Mouse (Mus musculus): ENCODE results near the gene Ston2.

Gene Ston2

DNA sequence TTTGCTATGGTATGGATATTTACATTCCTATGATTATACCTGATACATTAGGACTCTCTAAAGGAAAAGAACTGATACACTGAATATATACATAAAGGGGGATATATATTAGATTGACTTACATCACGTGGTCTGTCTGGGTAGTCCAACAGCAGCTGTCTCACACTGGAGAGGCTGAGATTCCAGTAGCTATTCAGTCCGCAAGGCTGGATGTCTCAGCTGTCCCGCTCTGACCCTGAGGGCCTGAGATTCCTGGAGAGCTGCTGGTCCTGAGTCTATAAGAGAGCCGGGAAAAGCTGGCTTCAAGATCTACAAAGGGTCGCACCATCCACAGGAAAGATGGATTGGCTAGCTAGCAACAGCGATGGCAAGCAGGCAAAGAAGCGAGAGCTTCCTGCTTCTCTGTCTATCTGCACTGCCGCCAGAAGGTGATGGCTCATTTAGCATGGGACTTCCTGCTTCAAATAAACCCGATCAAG lies at the start of gene Ston2:
Gene Ston2 (minus strand): TSS at position 429 of the 479 bp plus-strand sequence.
- DNase-seq (ENCODE audit: low read depth) = no peak

DNA sequence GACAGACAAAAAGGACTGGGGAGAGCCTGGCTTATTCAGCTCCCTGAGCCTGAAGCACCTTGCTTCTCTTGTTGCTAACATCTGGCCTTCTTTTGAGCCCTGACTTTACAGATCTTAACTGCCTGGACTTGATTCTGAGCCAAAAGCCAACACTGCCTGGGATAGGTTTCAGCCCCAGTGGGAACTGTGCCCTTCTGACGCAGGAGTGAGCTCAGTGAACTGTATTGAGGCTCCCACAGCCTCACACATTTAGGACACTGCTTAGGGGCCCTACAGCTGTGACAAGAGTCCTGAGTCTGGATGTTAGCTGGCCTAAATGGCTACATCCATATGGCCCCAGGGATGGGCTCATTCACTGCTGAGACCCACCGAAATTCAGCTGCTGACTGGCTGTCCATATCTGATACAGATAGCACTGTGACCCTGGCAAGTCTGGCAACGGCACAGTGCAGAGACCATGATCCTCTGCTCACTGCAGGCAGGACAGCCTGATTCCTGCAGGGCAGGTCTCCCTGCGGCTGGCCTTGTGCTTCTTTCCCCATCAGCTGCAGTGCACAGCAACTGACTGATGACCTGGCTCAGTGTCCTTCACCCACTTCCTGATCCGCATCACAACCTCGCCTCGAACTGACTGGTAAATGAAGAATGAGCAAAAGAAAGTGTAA lies 49.3 kb upstream of the Ston2 start:
- DNase-seq (ENCODE audit: low read depth) = no peak

DNA sequence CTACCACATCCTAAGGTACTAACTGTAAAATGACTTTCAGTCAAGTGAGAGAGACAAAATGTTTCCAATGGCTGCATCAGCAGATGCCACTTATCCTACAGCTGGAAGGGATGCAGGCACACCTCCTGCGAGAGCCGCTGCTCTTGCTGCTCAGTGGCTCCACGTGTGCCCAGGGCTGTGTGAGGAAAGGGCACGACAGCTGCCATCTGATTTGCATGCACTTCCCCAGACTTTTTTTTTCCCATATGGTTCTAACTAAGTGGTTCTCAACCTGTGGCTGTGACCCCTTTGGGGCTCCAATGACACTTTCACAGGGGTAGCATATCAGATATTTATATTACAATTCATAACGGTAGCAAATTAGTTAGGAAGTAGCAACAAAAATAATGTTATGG lies 45.7 kb upstream of the Ston2 start:
- DNase-seq (ENCODE audit: low read depth) = no peak

GRCm38 (mm10) chr12:91833237-91833938 lies 45.2 kb upstream of the Ston2 start:
- DNase-seq (ENCODE audit: low read depth) = no peak

GRCm38 (mm10) chr12:91831410-91831809 lies 43.2 kb upstream of the Ston2 start:
- no peak for DNase-seq (ENCODE audit: low read depth)

GRCm38 (mm10) chr12:91820461-91820860 lies 32.3 kb upstream of the Ston2 start:
- no peak for DNase-seq (ENCODE audit: low read depth)

GRCm38 (mm10) chr12:91818726-91819125 lies 30.5 kb upstream of the Ston2 start:
- DNase-seq (ENCODE audit: low read depth) = no peak

DNA sequence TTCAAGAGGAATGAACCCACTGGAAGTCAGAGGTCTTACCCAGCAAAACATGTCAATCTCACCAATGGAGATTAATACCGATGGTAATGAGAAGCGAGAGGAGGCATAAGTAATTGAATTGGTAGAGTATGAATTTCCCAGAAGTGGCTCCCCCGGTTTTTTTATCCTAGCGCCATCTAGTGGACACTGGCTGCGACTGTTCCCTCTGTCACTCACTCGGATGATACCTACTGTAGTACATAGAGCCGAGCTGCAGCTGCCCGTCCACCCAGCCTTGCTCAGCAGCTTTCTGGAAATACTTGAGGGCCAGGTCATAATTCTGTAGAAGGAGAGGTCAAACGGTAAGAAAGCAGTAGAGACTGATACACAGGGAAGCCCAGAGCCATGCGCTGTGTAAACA lies 27.8 kb upstream of the Ston2 start:
- DNase-seq (ENCODE audit: low read depth) = peak; percentile 51

DNA sequence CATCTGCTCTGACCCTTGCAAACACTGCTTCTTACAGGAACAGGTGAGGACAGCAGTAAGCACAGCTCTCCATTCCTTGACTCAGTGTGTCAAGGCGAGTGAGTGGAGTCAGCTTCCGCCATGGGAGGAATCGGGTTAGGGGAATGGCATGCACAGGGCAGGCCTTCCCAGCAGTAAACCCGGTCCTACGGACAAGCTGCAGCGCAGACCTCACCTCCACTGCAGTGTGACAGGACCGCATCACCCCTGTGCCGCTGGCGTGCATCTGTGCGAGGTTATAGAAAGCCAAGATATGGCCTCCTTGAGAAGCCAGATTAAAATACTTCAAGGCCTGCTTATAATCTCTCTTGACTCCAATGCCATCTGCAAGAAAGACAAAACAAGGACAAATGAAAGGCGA lies 27.4 kb upstream of the Ston2 start:
- DNase-seq (ENCODE audit: low read depth) = no peak

DNA sequence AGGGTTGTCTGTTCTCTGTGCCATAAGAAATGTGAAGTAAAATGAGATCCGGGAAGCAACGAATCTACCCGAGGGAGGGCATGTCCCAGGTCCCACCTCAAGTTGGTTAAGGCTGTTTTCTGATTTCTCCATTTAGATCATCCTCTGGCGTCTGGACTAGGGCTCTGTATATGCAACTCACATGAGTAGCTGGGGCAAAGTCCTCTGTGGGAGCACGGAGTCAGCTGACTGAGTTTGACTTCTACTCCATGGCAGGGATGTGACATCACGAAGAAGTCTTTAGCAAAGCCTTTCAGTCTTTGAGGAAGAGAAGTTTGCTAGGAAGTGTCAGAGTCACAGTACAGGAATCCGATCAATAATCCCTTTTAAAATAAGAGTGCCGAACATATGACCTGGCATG lies 20.7 kb upstream of the Ston2 start:
- no peak for DNase-seq (ENCODE audit: low read depth)

DNA sequence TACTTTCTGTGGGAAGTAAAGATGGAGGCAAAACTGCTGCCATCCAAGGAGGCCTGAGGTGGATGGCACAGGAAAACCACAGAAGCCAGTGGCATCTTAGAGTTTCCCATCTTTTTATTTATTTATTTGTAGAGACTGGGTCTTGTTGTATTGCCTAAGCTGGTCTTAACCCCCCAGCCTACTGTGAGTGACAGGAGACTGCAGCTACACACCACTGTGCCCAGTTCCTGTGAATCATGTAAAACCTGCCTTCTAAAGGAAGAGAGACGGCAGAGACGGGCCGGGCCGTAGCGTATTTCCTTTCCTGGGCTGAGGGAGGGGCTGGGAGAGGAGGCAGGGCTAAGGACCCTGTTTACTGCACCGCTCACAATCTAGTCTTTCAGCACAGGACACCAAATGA lies 19.6 kb upstream of the Ston2 start:
- no peak for DNase-seq (ENCODE audit: low read depth)

DNA sequence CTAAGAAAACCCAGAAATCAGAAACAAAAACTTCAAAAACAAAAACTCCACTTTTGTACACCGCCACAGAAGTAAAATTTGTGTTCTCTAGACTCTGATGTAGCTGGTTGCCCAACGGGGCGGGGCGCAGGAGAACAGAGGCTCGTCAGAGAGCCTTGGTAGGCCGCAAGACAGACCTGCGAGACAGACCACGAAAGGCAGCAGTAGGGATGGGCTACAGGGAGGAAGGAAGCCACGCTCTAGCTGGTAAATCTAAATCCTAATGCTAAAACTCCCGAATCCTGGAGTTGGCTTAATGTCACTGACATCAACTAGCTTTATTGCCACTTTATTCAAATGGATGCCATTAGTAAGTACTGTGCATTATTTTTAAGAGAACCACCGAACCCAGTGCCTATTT lies 18.9 kb upstream of the Ston2 start:
- DNase-seq (ENCODE audit: low read depth) = no peak

DNA sequence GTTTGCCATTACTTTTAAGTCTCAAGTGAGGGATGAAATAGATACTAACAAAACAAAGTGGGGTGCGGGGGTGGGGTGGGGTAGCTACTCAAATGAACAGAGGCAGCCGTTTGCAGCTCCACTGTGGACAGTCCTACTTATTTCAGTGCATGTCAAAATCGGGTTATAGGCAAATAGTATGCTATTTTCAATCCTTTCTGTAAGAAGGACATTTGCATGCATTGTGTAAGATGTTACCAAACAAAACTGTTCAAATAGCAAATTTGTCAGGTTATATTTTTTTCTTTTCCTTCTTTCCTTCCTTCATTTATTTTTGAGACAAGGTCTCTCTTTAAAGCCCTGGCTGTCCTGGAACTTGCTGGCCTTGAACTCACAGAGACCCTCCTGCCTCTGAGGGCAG lies 16.1 kb upstream of the Ston2 start:
- DNase-seq (ENCODE audit: low read depth) = no peak

- no peak for DNase-seq (ENCODE audit: low read depth)
Measured at GRCm38 (mm10) chr12:91803207-91803932, 15.2 kb upstream of the Ston2 start.

- DNase-seq (ENCODE audit: low read depth) = no peak
Measured at GRCm38 (mm10) chr12:91802586-91803206, 14.5 kb upstream of the Ston2 start.

GRCm38 (mm10) chr12:91800861-91801385 lies 12.7 kb upstream of the Ston2 start:
- DNase-seq (ENCODE audit: low read depth) = no peak

GRCm38 (mm10) chr12:91799821-91800335 lies 11.7 kb upstream of the Ston2 start:
- no peak for DNase-seq (ENCODE audit: low read depth)

GRCm38 (mm10) chr12:91799379-91799773 lies 11.2 kb upstream of the Ston2 start:
- DNase-seq (ENCODE audit: low read depth) = no peak

- no peak for DNase-seq (ENCODE audit: low read depth)
Measured at GRCm38 (mm10) chr12:91798720-91799378, 10.7 kb upstream of the Ston2 start.

DNA sequence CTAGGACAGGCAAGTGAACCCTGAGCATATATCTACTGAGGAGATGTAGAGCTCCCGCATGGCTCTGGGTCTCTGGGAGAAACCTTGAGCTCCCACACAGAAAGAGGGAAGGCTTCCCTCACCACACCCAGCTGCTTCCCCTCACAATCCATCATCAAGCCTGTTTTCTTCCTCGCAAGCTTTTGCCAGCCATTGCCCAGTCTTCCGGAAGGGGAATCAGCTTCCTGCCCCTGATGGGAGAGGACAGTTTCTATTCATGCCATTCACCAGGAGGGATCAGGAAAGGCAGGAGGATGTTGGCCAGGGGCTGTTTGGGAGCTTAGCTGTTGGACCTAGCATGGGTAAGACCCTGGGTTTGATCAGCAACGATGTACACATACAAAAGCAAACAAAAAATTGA lies 8.6 kb upstream of the Ston2 start:
- DNase-seq (ENCODE audit: low read depth) = no peak

GRCm38 (mm10) chr12:91793266-91793665 lies 5.1 kb upstream of the Ston2 start:
- no peak for DNase-seq (ENCODE audit: low read depth)

DNA sequence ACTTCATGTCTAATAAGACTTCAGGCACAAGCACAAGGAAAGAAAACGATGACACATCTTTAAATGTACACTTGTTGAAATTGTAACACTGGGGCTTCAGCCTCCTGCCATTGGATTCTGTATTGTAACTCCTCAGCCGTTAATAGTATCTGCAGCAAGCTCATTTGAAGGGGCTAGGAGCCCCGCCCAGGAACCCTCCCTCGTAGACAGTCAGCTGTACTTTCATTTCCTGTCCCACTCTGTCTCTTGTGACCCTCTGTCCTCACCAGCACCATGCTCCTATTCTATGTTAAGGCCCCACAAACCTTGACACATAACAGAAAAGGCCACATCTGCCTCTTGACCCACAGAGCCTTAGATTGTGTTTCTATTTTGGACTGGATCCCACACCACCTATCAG lies 3.6 kb upstream of the Ston2 start:
- DNase-seq (ENCODE audit: low read depth) = no peak

Data from c-Kit-positive CD71-negative TER-119-negative erythroid progenitor cells, embryonic 14.5 days (primary cell).